Mouse (Mus musculus) heart, adult 18-20 months (tissue): ENCODE measurements around the gene Pigg. TPM values are rescaled to one million over a fixed set of nuclear protein-coding genes. Genes with fewer than 3 reads are reported as not detected.

Experiments
- total RNA-seq, 2 experiments: library from RNA; stranded (reverse); gene quantifications; 2 replicates each; pipeline ENCODE4 v1.2.3; 2021

Pigg gene
- total RNA-seq, 2 experiments from 2014 or later = 10.1 to 12.5 TPM

Other genes starting within 250 kb of the Pigg start
- 1 to 10 TPM; 7.8 to 8.6 TPM for gene Mtf2, start 246.9 kb upstream of the Pigg start, total RNA-seq
- gene Tmed5, start 180.0 kb upstream of the Pigg start, total RNA-seq = 10 to 100 TPM; 32.0 to 35.7 TPM
- gene Ccdc18, start 179.7 kb upstream of the Pigg start, total RNA-seq = under 1 TPM; 0.20 to 0.59 TPM
- 10 to 100 TPM; 19.3 to 21.5 TPM for gene Dr1, start 43.7 kb upstream of the Pigg start, total RNA-seq
- gene Gm42517, start 55.3 kb downstream of the Pigg start, total RNA-seq = 1 to 10 TPM; 2.5 to 3.8 TPM
- gene Pde6b, start 75.8 kb downstream of the Pigg start, total RNA-seq = not detected
- gene Atp5k, start 121.8 kb downstream of the Pigg start, total RNA-seq = 1,000 to 10,000 TPM; 1,085 to 1,145 TPM
- 1 to 10 TPM; 1.8 to 2.9 TPM for gene Mfsd7a, start 136.3 kb downstream of the Pigg start, total RNA-seq
- gene Pcgf3, start 148.6 kb downstream of the Pigg start, total RNA-seq = 10 to 100 TPM; 29.9 to 31.3 TPM
- under 1 TPM in 1 of 2 experiments, not detected in 1; 0.21 TPM for gene Cplx1, start 237.4 kb downstream of the Pigg start, total RNA-seq